Mouse (Mus musculus): Measurements from ENCODE around the gene Zbbx.

GRCm38 (mm10) chr3:75164838-75165496 is at the start of gene Zbbx:
- TF ChIP-seq CTCF (IDR thresholded peaks at IDR 0.05) (no peak), POLR2A (IDR thresholded peaks at IDR 0.05; ENCODE audit: insufficient read depth, low read depth, low read length) (no peak), EP300 (IDR thresholded peaks at IDR 0.05; ENCODE audit: insufficient read depth, low read depth, low read length) (no peak)

All from heart, adult 2 months (tissue).